Mouse (Mus musculus): ENCODE measurements around the gene Cdh22.

GRCm38 (mm10) chr2:165256213-165256612 is 21.6 kb upstream of the Cdh22 start:
- TF ChIP-seq GATA1 (IDR thresholded peaks at IDR 0.05; ENCODE audit: low read length) (no peak), TAL1 (IDR thresholded peaks at IDR 0.05; ENCODE audit: low read length) (no peak)

Measured in erythroblast, embryonic 14.5 days (primary cell).